Mouse (Mus musculus): Measurements from ENCODE around the gene Retn.

DNA sequence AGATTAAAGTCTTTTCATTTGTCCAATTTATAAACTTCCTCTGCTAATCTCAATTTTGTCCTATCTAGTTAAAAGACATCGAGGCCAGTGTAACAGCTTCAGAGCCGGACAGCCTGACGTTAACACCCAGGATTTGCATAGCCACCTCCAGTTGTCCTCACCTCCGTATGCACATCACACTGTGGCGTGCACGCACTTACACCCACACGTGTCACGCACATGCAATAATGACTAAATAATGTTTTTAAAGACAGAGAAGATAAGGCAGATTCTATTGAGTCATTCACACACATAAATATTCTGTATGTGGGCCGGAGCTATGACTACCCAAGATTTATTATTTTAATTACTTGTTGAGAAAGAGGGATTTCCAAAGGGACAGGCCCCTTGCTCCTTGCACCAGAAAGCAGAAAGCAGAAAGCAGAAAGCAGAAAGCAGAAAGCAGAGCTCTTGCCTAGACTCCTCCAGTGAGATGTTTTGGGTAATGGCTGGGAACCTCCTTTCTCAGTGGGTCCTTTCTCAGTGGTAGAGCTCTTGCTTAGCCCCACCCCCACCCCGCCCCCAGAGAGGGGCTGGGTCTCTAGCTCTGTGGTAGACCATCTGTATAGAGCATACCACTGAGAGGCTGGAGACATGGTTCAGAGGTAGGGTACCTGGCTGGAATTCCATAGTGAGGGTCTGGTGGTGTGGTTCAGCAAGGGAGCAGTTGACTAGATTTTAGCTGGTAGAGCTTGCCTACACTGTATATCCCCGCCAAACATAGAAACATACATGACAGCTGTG is 653 bp upstream of the Retn start:
- TF ChIP-seq CTCF (IDR thresholded peaks at IDR 0.05; ENCODE audit: borderline replicate concordance, control insufficient read depth, extremely low read depth, insufficient read depth, low read length, poor library complexity) (no peak), POLR2A (IDR thresholded peaks at IDR 0.05; ENCODE audit: control insufficient read depth, extremely low read depth, insufficient read depth, low read length, poor library complexity) (no peak)
